Mouse (Mus musculus) stomach, embryonic 16.5 days (tissue): ENCODE results near the gene Jazf1. TPM values are rescaled to one million over a fixed set of nuclear protein-coding genes. Genes with fewer than 3 reads are reported as not detected.

Experiments
- ATAC-seq: fragments of 200-750 bp; cut with Nextera tagmentation; 2 replicates; pipeline ENCODE4 v1.8.0; 2017; ENCODE audit warnings: moderate number of reproducible peaks, moderate TSS enrichment; ENCODE audit not compliant: insufficient read depth, low FRiP score
- H3K27ac ChIP-seq: fragments of 300-500 bp; sonication (generic); 2 replicates; pipeline ENCODE4 v1.5.1; 2014; ENCODE audit warnings: low read length
- H3K27me3 ChIP-seq: fragments of 300-500 bp; sonication (generic); 2 replicates; pipeline ENCODE4 v1.6.1; 2014; ENCODE audit warnings: low read length, control low read depth, mixed read lengths; ENCODE audit not compliant: control insufficient read depth, insufficient read depth
- H3K36me3 ChIP-seq: fragments of 300-500 bp; sonication (generic); 2 replicates; pipeline ENCODE4 v1.6.1; 2014; ENCODE audit warnings: low read length; ENCODE audit not compliant: control insufficient read depth, insufficient read depth
- H3K4me1 ChIP-seq: fragments of 300-500 bp; sonication (generic); 2 replicates; pipeline ENCODE4 v1.6.1; 2014; ENCODE audit warnings: low read length, control low read depth, mixed read lengths; ENCODE audit not compliant: control insufficient read depth, insufficient read depth
- H3K4me2 ChIP-seq: fragments of 300-500 bp; sonication (generic); 2 replicates; pipeline ENCODE4 v1.6.1; 2014; ENCODE audit warnings: low read depth, low read length, mixed read lengths
- H3K4me3 ChIP-seq: fragments of 300-500 bp; sonication (generic); replicated peaks from 2 replicates; pipeline ENCODE4 v1.5.1; 2014; ENCODE audit warnings: mild to moderate bottlenecking, low read length
- H3K9ac ChIP-seq: fragments of 300-500 bp; sonication (generic); 2 replicates; pipeline ENCODE4 v1.6.1; 2014; ENCODE audit warnings: low read length
- H3K9me3 ChIP-seq: fragments of 300-500 bp; sonication (generic); replicated peaks from 2 replicates; pipeline ENCODE4 v1.6.1; 2016; ENCODE audit warnings: low read length, control low read depth; ENCODE audit not compliant: control insufficient read depth
- WGBS: fragments of 180-500 bp; shearing (Covaris S2); extraction: QIAGEN DNeasy Blood & Tissue Kit; methylation state at CpG from one replicate; pipeline ENCODE4 v1.1.7; 2014; 5-methylcytosine and 5-hydroxymethylcytosine counted together
- polyA plus RNA-seq: library from polyadenylated mRNA; unstranded; fragments of >200 nt; fragmentation: Nextera tagmentation; extraction: Ambion mirVana; gene quantifications from 2 replicates; pipeline ENCODE4 v1.2.1, GENCODE M21; 2015

Gene Jazf1
- polyA plus RNA-seq, 1 experiment from 2014 or later: 8.3 TPM

GRCm38 (mm10) chr6:53066978-53067377 lies 1.5 kb downstream of the Jazf1 start:
- Histone ChIP-seq H3K4me3 (no peak overlapping the region), H3K4me1 (0 out of 2 replicates have a peak, but pooled peaks cover 3% of the 10 kb centered on the region), H3K36me3 (no peaks in the 10 kb centered on the region), H3K9me3 (no peaks in the 10 kb centered on the region), H3K4me2 (peak overlapping the region; percentile 88; the same call in 1 of the 2 replicates), H3K27me3 (no peaks in the 10 kb centered on the region), H3K27ac (no peak overlapping the region), H3K9ac (no peak overlapping the region)
- ATAC-seq: no peak
- WGBS: 69% methylated on average over 3 of the region's 3 CpGs

GRCm38 (mm10) chr6:53064070-53064469 lies 4.4 kb downstream of the Jazf1 start:
- Histone ChIP-seq H3K9ac (no peak overlapping the region), H3K4me3 (no peak overlapping the region), H3K4me1 (0 out of 2 replicates have a peak, but pooled peaks cover 3% of the 10 kb centered on the region), H3K27me3 (no peaks in the 10 kb centered on the region), H3K36me3 (no peaks in the 10 kb centered on the region), H3K9me3 (no peaks in the 10 kb centered on the region), H3K4me2 (no peak overlapping the region), H3K27ac (no peak overlapping the region)
- 91% methylated on average over 4 of the region's 4 CpGs for WGBS
- ATAC-seq: no peak

- H3K4me3 ChIP-seq: no peak overlapping the region
- no peak overlapping the region for H3K27ac ChIP-seq
- H3K36me3 ChIP-seq: no peaks in the 10 kb centered on the region
- H3K9me3 ChIP-seq: no peaks in the 10 kb centered on the region
- ATAC-seq: no peak
- H3K4me1 ChIP-seq: no peaks in the 10 kb centered on the region
- WGBS: 59% methylated on average over 2 of the region's 2 CpGs
- no peak overlapping the region for H3K9ac ChIP-seq
- H3K27me3 ChIP-seq: no peaks in the 10 kb centered on the region
- H3K4me2 ChIP-seq: no peak overlapping the region
Measured at GRCm38 (mm10) chr6:53054909-53055308, 13.5 kb downstream of the Jazf1 start.

GRCm38 (mm10) chr6:53045501-53045900 lies 22.9 kb downstream of the Jazf1 start:
- Histone ChIP-seq H3K27ac (no peak overlapping the region), H3K4me1 (no peaks in the 10 kb centered on the region), H3K36me3 (no peaks in the 10 kb centered on the region), H3K9ac (no peak overlapping the region), H3K9me3 (no peaks in the 10 kb centered on the region), H3K4me2 (no peak overlapping the region), H3K27me3 (no peaks in the 10 kb centered on the region), H3K4me3 (no peak overlapping the region)
- WGBS: 89% methylated on average over 2 of the region's 2 CpGs
- no peak for ATAC-seq

GRCm38 (mm10) chr6:53038176-53038575 lies 30.3 kb downstream of the Jazf1 start:
- ATAC-seq: no peak
- Histone ChIP-seq H3K27ac (no peak overlapping the region), H3K9ac (no peak overlapping the region)

GRCm38 (mm10) chr6:53034362-53035011 lies 33.9 kb downstream of the Jazf1 start:
- Histone ChIP-seq H3K27me3 (no peaks in the 10 kb centered on the region), H3K4me2 (no peak overlapping the region), H3K9me3 (no peaks in the 10 kb centered on the region), H3K4me1 (no peaks in the 10 kb centered on the region), H3K9ac (no peak overlapping the region), H3K27ac (no peak overlapping the region), H3K36me3 (no peaks in the 10 kb centered on the region), H3K4me3 (no peak overlapping the region)
- WGBS: 72% methylated on average over 6 of the region's 6 CpGs
- ATAC-seq: no peak

More at GRCm38 (mm10) chr6:53038176-53038575, 30.3 kb downstream of the Jazf1 start:
- Histone ChIP-seq H3K4me3 (no peak overlapping the region), H3K9me3 (no peaks in the 10 kb centered on the region), H3K36me3 (no peaks in the 10 kb centered on the region), H3K27me3 (no peaks in the 10 kb centered on the region), H3K4me2 (no peak overlapping the region), H3K4me1 (no peaks in the 10 kb centered on the region)
- 70% methylated on average over 3 of the region's 3 CpGs for WGBS

GRCm38 (mm10) chr6:53032730-53033484 lies 35.5 kb downstream of the Jazf1 start:
- no peaks in the 10 kb centered on the region for H3K36me3 ChIP-seq
- H3K4me3 ChIP-seq: no peak overlapping the region
- H3K9me3 ChIP-seq: no peaks in the 10 kb centered on the region
- H3K9ac ChIP-seq: no peak overlapping the region
- no peak overlapping the region for H3K4me2 ChIP-seq
- H3K27ac ChIP-seq: no peak overlapping the region
- H3K4me1 ChIP-seq: no peaks in the 10 kb centered on the region
- 71% methylated on average over 4 of the region's 4 CpGs for WGBS
- no peak for ATAC-seq
- H3K27me3 ChIP-seq: no peaks in the 10 kb centered on the region

- Histone ChIP-seq H3K9me3 (no peaks in the 10 kb centered on the region), H3K36me3 (no peaks in the 10 kb centered on the region), H3K4me2 (no peak overlapping the region), H3K4me1 (no peaks in the 10 kb centered on the region), H3K4me3 (no peak overlapping the region), H3K9ac (no peak overlapping the region), H3K27me3 (no peaks in the 10 kb centered on the region), H3K27ac (no peak overlapping the region)
- no peak for ATAC-seq
- 86% methylated on average over 2 of the region's 2 CpGs for WGBS
Measured at GRCm38 (mm10) chr6:53022069-53022468, 46.4 kb downstream of the Jazf1 start.

GRCm38 (mm10) chr6:53021081-53021480 lies 47.4 kb downstream of the Jazf1 start:
- Histone ChIP-seq H3K27me3 (no peaks in the 10 kb centered on the region), H3K4me1 (no peaks in the 10 kb centered on the region), H3K36me3 (no peaks in the 10 kb centered on the region), H3K4me3 (no peak overlapping the region), H3K9me3 (no peaks in the 10 kb centered on the region), H3K27ac (no peak overlapping the region), H3K4me2 (no peak overlapping the region), H3K9ac (no peak overlapping the region)
- ATAC-seq: no peak
- 52% methylated on average over 2 of the region's 2 CpGs for WGBS
